Mouse (Mus musculus) small intestine, adult 10 weeks (tissue): Measurements from ENCODE around the gene Rnf2. TPM values are rescaled to one million over a fixed set of nuclear protein-coding genes. Genes with fewer than 3 reads are reported as not detected.

Source experiments
- polyA plus RNA-seq: library from polyadenylated mRNA; stranded (reverse); fragments of 350-450 nt; fragmentation: Illumina TruSeq; extraction: RNeasy Lipid Tissue Mini Kit (QIAGEN cat#74804); gene quantifications from one replicate; pipeline ENCODE4 v1.2.3, GENCODE M21; 2014; ENCODE audit warnings: low replicate concordance

The Rnf2 gene
- 65.1 TPM for polyA plus RNA-seq

GRCm38 (mm10) chr1:151500531-151501361 lies at the start of gene Rnf2:
TSS of gene Rnf2 (minus strand) at chr1:151500955.

GRCm38 (mm10) chr1:151428263-151429221 lies 72.2 kb downstream of the Rnf2 start, which contains the start of the genes Swt1 and Trmt1l:
TSS of gene Swt1 (minus strand) at chr1:151428455.
TSS of gene Trmt1l (plus strand) at chr1:151428542.

Other genes starting within 250 kb of the Rnf2 start
- gene Ivns1abp, start 156.5 kb downstream of the Rnf2 start, polyA plus RNA-seq, result 808 TPM
- 91.8 TPM for gene Swt1, start 72.5 kb downstream of the Rnf2 start, polyA plus RNA-seq
- gene Trmt1l, start 72.4 kb downstream of the Rnf2 start, polyA plus RNA-seq, result 70.3 TPM
- 5.6 TPM for gene Fam129a, start 70.2 kb upstream of the Rnf2 start, polyA plus RNA-seq